ENCODE assay signal across 11 mouse cellular contexts in genomic region chr1:25729844-25730243, GRCm38 (mm10).
DNase-seq lines count a peak whose midpoint lies in the region.
"Had no signal": no experiment of that assay in that cellular context is flagged by ENCODE, and none has a peak within 500 bp of the region (broad histone marks: within the 10 kb centered on the region; RNA-seq: fewer than 3 reads in every experiment).

No protein-coding gene starts in this region.

- DNase-seq in cerebellum, adult 11-12 months = peak; percentile 50
- DNase-seq in cerebellum, adult 8-10 months = peak; percentile 39
- peak; percentile 6 to 47 for DNase-seq in cerebellum, postnatal 14 days
- DNase-seq in lung, postnatal 36 days = no peak
- DNase-seq in lung, adult 18-20 months = no peak
- DNase-seq in left cerebral cortex, postnatal 25 days (ENCODE audit: low spot score in 2 of 2) = no peak
- DNase-seq: adrenal gland, adult 8-10 months; adrenal gland, postnatal 36 days; gastrocnemius, postnatal 14 days; heart, adult 2 months; kidney, adult 2 months had no signal

- intact Hi-C loops in left cerebral cortex, postnatal 25 days (cut with DNase I) = no loop called here

Comparison
In these comparisons a context has a peak if more than half of its experiments do, and no peak if none do; other contexts are left out.
1. DNase-seq: peak in cerebellum, adult 11-12 months (single experiment), cerebellum, adult 8-10 months (single experiment) and cerebellum, postnatal 14 days (2 of 2); none in lung, postnatal 36 days (single experiment), lung, adult 18-20 months (0 of 2) and left cerebral cortex, postnatal 25 days (0 of 2).